Mouse (Mus musculus): ENCODE measurements around the gene Kmt2e.

GRCm38 (mm10) chr5:23521645-23522044 lies 87.4 kb downstream of the Kmt2e start:
- no peak for TF ChIP-seq CTCF (IDR thresholded peaks at IDR 0.05; ENCODE audit: insufficient read depth, low read length)
- TF ChIP-seq POLR2A (IDR thresholded peaks at IDR 0.05; ENCODE audit: borderline replicate concordance, extremely low read depth, low read depth, low read length) = no peak

Data from lung, adult 2 months (tissue).